Mouse (Mus musculus) liver, embryonic 16.5 days (tissue): Measurements from ENCODE around the gene Stoml2. TPM values are rescaled to one million over a fixed set of nuclear protein-coding genes. Genes with fewer than 3 reads are reported as not detected.
A peak's percentile ranks its signal among the peaks of the same experiment; 100 is the strongest.

Experiments used
- ATAC-seq: fragments of 200-750 bp; cut with Nextera tagmentation; 2 replicates; pipeline ENCODE4 v1.8.0; 2017; ENCODE audit warnings: low read depth, mild to moderate bottlenecking, moderate number of reproducible peaks, moderate library complexity
- H3K27ac ChIP-seq: fragments of 300-500 bp; sonication (generic); 2 replicates; pipeline ENCODE4 v1.5.1; 2014; ENCODE audit warnings: mild to moderate bottlenecking, low read length
- H3K27me3 ChIP-seq: fragments of 300-500 bp; sonication (generic); 2 replicates; pipeline ENCODE4 v1.6.1; 2014; ENCODE audit warnings: low read depth, low read length, mixed read lengths; ENCODE audit not compliant: control insufficient read depth, insufficient read depth
- H3K36me3 ChIP-seq: fragments of 300-500 bp; sonication (generic); 2 replicates; pipeline ENCODE4 v1.6.1; 2014; ENCODE audit warnings: mild to moderate bottlenecking; ENCODE audit not compliant: control insufficient read depth, insufficient read depth
- H3K4me1 ChIP-seq: fragments of 300-500 bp; sonication (generic); 2 replicates; pipeline ENCODE4 v1.6.1; 2014; ENCODE audit warnings: low read depth, low read length, mixed read lengths; ENCODE audit not compliant: control insufficient read depth
- H3K4me2 ChIP-seq: fragments of 300-500 bp; sonication (generic); 2 replicates; pipeline ENCODE4 v1.6.1; 2014; ENCODE audit warnings: low read depth, low read length, mixed read lengths
- H3K4me3 ChIP-seq: fragments of 300-500 bp; sonication (generic); 2 replicates; pipeline ENCODE4 v1.5.1; 2014; ENCODE audit warnings: low read depth, mild to moderate bottlenecking, low read length
- H3K9ac ChIP-seq: fragments of 300-500 bp; sonication (generic); 2 replicates; pipeline ENCODE4 v1.6.1; 2014; ENCODE audit warnings: low read depth, low read length
- H3K9me3 ChIP-seq: fragments of 300-500 bp; sonication (generic); replicated peaks from 2 replicates; pipeline ENCODE4 v1.6.1; 2016; ENCODE audit warnings: low read length; ENCODE audit not compliant: control insufficient read depth
- WGBS: fragments of 180-500 bp; shearing (Covaris S2); extraction: QIAGEN DNeasy Blood & Tissue Kit; methylation state at CpG from one replicate; pipeline ENCODE4 v1.1.7; 2014; ENCODE audit not compliant: insufficient replicate concordance; 5-methylcytosine and 5-hydroxymethylcytosine counted together
- polyA plus RNA-seq: library from polyadenylated mRNA; unstranded; fragments of >200 nt; fragmentation: Nextera tagmentation; extraction: Ambion mirVana; gene quantifications from 2 replicates; pipeline ENCODE4 v1.2.1, GENCODE M21; 2015

The Stoml2 gene
- polyA plus RNA-seq, 1 experiment from 2014 or later = 176 TPM

GRCm38 (mm10) chr4:43057654-43058053 lies 26.1 kb upstream of the Stoml2 start:
- H3K27ac ChIP-seq = no peak overlapping the region

GRCm38 (mm10) chr4:43052627-43053026 lies 21.1 kb upstream of the Stoml2 start:
- no peak for ATAC-seq

More at GRCm38 (mm10) chr4:43057654-43058053, 26.1 kb upstream of the Stoml2 start:
- Histone ChIP-seq H3K4me2 (no peak overlapping the region), H3K9ac (no peak overlapping the region), H3K9me3 (no peaks in the 10 kb centered on the region), H3K36me3 (no peaks in the 10 kb centered on the region), H3K4me3 (no peak overlapping the region), H3K4me1 (peaks cover 14% of the 10 kb centered on the region), H3K27me3 (peaks cover 35% of the 10 kb centered on the region)
- WGBS = 71% methylated on average over 5 of the region's 5 CpGs
- no peak for ATAC-seq

GRCm38 (mm10) chr4:43047231-43047630 lies 15.7 kb upstream of the Stoml2 start:
- no peaks in the 10 kb centered on the region for H3K36me3 ChIP-seq
- no peak overlapping the region for H3K9ac ChIP-seq
- H3K9me3 ChIP-seq = no peaks in the 10 kb centered on the region
- no peak overlapping the region for H3K4me3 ChIP-seq
- no peak overlapping the region for H3K27ac ChIP-seq
- H3K27me3 ChIP-seq = no peaks in the 10 kb centered on the region
- H3K4me1 ChIP-seq = peaks cover 21% of the 10 kb centered on the region
- no peak overlapping the region for H3K4me2 ChIP-seq
- WGBS = 3% methylated on average over 5 of the region's 5 CpGs
- ATAC-seq = no peak

More at GRCm38 (mm10) chr4:43052627-43053026, 21.1 kb upstream of the Stoml2 start:
- 3% methylated on average over 4 of the region's 4 CpGs for WGBS
- Histone ChIP-seq H3K27me3 (peaks cover 2% of the 10 kb centered on the region; the same call in 1 of the 2 replicates), H3K4me1 (no peaks in the 10 kb centered on the region), H3K9me3 (no peaks in the 10 kb centered on the region), H3K27ac (no peak overlapping the region), H3K4me2 (no peak overlapping the region), H3K4me3 (no peak overlapping the region), H3K36me3 (no peaks in the 10 kb centered on the region), H3K9ac (no peak overlapping the region)

- H3K27ac ChIP-seq = no peak overlapping the region
- H3K9ac ChIP-seq = no peak overlapping the region
- H3K36me3 ChIP-seq = no peaks in the 10 kb centered on the region
- H3K4me1 ChIP-seq = peaks cover 21% of the 10 kb centered on the region
- no peaks in the 10 kb centered on the region for H3K9me3 ChIP-seq
- H3K4me2 ChIP-seq = no peak overlapping the region
- no peak overlapping the region for H3K4me3 ChIP-seq
- H3K27me3 ChIP-seq = no peaks in the 10 kb centered on the region
- ATAC-seq = no peak
- 51% methylated on average over 5 of the region's 5 CpGs for WGBS
Measured at GRCm38 (mm10) chr4:43046607-43047006, 15.1 kb upstream of the Stoml2 start.

- ATAC-seq = peak; percentile 91
- under 1% methylated on average over 33 of the region's 33 CpGs for WGBS
- H3K27ac ChIP-seq = peak within 1 kb of the TSS; percentile 57
- peak within 1 kb of the TSS; percentile 68 for H3K4me3 ChIP-seq
- H3K27me3 ChIP-seq = no peaks in the 10 kb centered on the region
- H3K9me3 ChIP-seq = no peaks in the 10 kb centered on the region
- H3K9ac ChIP-seq = peak within 1 kb of the TSS; percentile 33; the same call in 1 of the 2 replicates
- H3K4me2 ChIP-seq = peak within 1 kb of the TSS; percentile 87
- H3K36me3 ChIP-seq = no peaks in the 10 kb centered on the region
- H3K4me1 ChIP-seq = peaks cover 22% of the 10 kb centered on the region
Measured at GRCm38 (mm10) chr4:43045659-43046302, 14.3 kb upstream of the Stoml2 start, which contains the start of gene Fam214b. Gene Fam214b, minus strand, starts transcription at chr4:43046220.

- Histone ChIP-seq H3K27ac (peak overlapping the region; percentile 45), H3K36me3 (no peaks in the 10 kb centered on the region), H3K4me1 (peaks cover 26% of the 10 kb centered on the region), H3K4me2 (peak overlapping the region; percentile 87), H3K27me3 (no peaks in the 10 kb centered on the region), H3K4me3 (peak overlapping the region; percentile 68), H3K9me3 (no peaks in the 10 kb centered on the region), H3K9ac (peak overlapping the region; percentile 33; the same call in 1 of the 2 replicates)
- no peak for ATAC-seq
- WGBS = 8% methylated on average over 13 of the region's 13 CpGs
Measured at GRCm38 (mm10) chr4:43045285-43045658, 13.8 kb upstream of the Stoml2 start.

GRCm38 (mm10) chr4:43044673-43045072 lies 13.2 kb upstream of the Stoml2 start:
- H3K4me1 ChIP-seq = peaks cover 27% of the 10 kb centered on the region
- peak overlapping the region; percentile 45 for H3K27ac ChIP-seq
- no peak overlapping the region for H3K9ac ChIP-seq
- peak overlapping the region; percentile 87; the same call in 1 of the 2 replicates for H3K4me2 ChIP-seq
- WGBS = 14% methylated on average over 4 of the region's 4 CpGs
- H3K36me3 ChIP-seq = no peaks in the 10 kb centered on the region
- no peaks in the 10 kb centered on the region for H3K27me3 ChIP-seq
- H3K9me3 ChIP-seq = no peaks in the 10 kb centered on the region
- ATAC-seq = no peak
- H3K4me3 ChIP-seq = peak overlapping the region; percentile 68

- Histone ChIP-seq H3K9ac (no peak overlapping the region), H3K4me1 (peaks cover 36% of the 10 kb centered on the region), H3K27me3 (no peaks in the 10 kb centered on the region), H3K27ac (peak overlapping the region; percentile 21; the same call in 1 of the 2 replicates), H3K9me3 (no peaks in the 10 kb centered on the region), H3K36me3 (no peaks in the 10 kb centered on the region), H3K4me3 (no peak overlapping the region), H3K4me2 (0 out of 2 replicates have a peak overlapping the region, but pooled peaks have one; percentile 0)
- WGBS = 14% methylated on average over 7 of the region's 7 CpGs
- no peak for ATAC-seq
Measured at GRCm38 (mm10) chr4:43043644-43044357, 12.3 kb upstream of the Stoml2 start.
